Mouse (Mus musculus) heart, embryonic 14.5 days (tissue): ENCODE data around the gene Slc17a5. TPM values are rescaled to one million over a fixed set of nuclear protein-coding genes. Genes with fewer than 3 reads are reported as not detected.

Experiments used
- ATAC-seq: fragments of 200-750 bp; cut with Nextera tagmentation; 2 replicates; pipeline ENCODE4 v1.8.0; 2017; ENCODE audit warnings: low read depth, moderate TSS enrichment; ENCODE audit not compliant: insufficient number of reproducible peaks, insufficient read depth, low FRiP score
- H3K27ac ChIP-seq, 2 experiments: fragments of 200-500 bp in 1 of 2; fragments of 300-500 bp in 1 of 2; sonication (generic) in 1 of 2; replicated peaks in 1 of 2; 2 replicates each; pipeline ENCODE4 v1.5.1; 2012 to 2014; ENCODE audit warnings: low read depth in 2 of 2, low read length in 2 of 2, control low read depth in 1 of 2, mild to moderate bottlenecking in 1 of 2, mixed read lengths in 1 of 2; ENCODE audit not compliant: control insufficient read depth in 1 of 2, insufficient read depth in 1 of 2
- H3K27me3 ChIP-seq: fragments of 300-500 bp; sonication (generic); 2 replicates; pipeline ENCODE4 v1.6.1; 2014; ENCODE audit warnings: mild to moderate bottlenecking, low read length, control low read depth; ENCODE audit not compliant: control insufficient read depth, insufficient read depth
- H3K36me3 ChIP-seq: fragments of 300-500 bp; sonication (generic); 2 replicates; pipeline ENCODE4 v1.6.1; 2014; ENCODE audit warnings: mild to moderate bottlenecking, control low read depth, low read length, mixed read lengths; ENCODE audit not compliant: control insufficient read depth, insufficient read depth
- H3K4me1 ChIP-seq, 2 experiments: fragments of 200-500 bp in 1 of 2; fragments of 300-500 bp in 1 of 2; sonication (generic) in 1 of 2; 2 replicates each; pipeline ENCODE4 v1.6.1; 2012 to 2014; ENCODE audit warnings: low read length in 2 of 2, control low read depth in 1 of 2, mixed read lengths in 1 of 2; ENCODE audit not compliant: control insufficient read depth in 2 of 2, insufficient read depth in 2 of 2
- H3K4me2 ChIP-seq: fragments of 300-500 bp; sonication (generic); 2 replicates; pipeline ENCODE4 v1.6.1; 2014; ENCODE audit warnings: mild to moderate bottlenecking, low read length
- H3K4me3 ChIP-seq, 2 experiments: fragments of 200-500 bp in 1 of 2; fragments of 300-500 bp in 1 of 2; sonication (generic) in 1 of 2; 2 replicates each; pipeline ENCODE4 v1.5.1; 2012 to 2014; ENCODE audit warnings: low read length in 2 of 2, mild to moderate bottlenecking in 2 of 2, control low read depth in 1 of 2, low read depth in 1 of 2, moderate library complexity in 1 of 2; ENCODE audit not compliant: control insufficient read depth in 1 of 2, insufficient read depth in 1 of 2
- H3K9ac ChIP-seq: fragments of 300-500 bp; sonication (generic); 2 replicates; pipeline ENCODE4 v1.6.1; 2014; ENCODE audit warnings: mild to moderate bottlenecking, low read length
- H3K9me3 ChIP-seq: fragments of 300-500 bp; sonication (generic); 2 replicates; pipeline ENCODE4 v1.6.1; 2016; ENCODE audit warnings: low read length, control low read depth; ENCODE audit not compliant: control insufficient read depth
- WGBS: fragments of 180-500 bp; shearing (Covaris S2); extraction: QIAGEN DNeasy Blood & Tissue Kit; methylation state at CpG from one replicate; pipeline ENCODE4 v1.1.7; 2014; 5-methylcytosine and 5-hydroxymethylcytosine counted together
- polyA plus RNA-seq: library from polyadenylated mRNA; unstranded; fragments of >200 nt; fragmentation: Nextera tagmentation; extraction: Ambion mirVana; gene quantifications from 2 replicates; pipeline ENCODE4 v1.2.1, GENCODE M21; 2014

Gene Slc17a5
- polyA plus RNA-seq, result 8.7 and 10.3 TPM in 2 replicates

DNA sequence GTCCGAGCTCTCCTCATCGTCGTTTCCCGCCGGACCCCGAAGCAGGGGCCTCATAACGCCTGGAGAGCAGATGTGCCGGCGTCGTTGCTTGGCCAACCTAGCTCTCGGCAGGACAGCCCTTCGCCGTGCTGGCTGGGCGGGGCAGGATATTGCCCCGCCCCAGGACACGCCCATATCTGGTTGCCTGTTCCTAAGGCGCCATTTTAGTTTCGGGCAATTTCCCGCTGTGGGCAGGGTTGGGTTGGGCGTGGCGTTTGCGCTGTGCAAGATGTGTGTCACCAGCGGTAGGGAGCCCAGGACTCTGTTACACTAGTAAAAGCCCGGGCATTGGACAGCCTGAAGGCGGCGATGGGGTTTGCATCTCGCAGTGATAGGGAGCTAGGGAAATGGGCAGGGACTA is at the start of gene Slc17a5:
TSS of gene Slc17a5 (minus strand) at position 128 of the 400 bp plus-strand sequence.
- peak within 1 kb of the TSS; percentile 72 for H3K9ac ChIP-seq
- H3K4me1 ChIP-seq, result no peaks in the 10 kb centered on the region; a peak in 1 of 4 replicates
- under 1% methylated on average over 27 of the region's 27 CpGs for WGBS
- no peaks in the 10 kb centered on the region for H3K9me3 ChIP-seq
- no peaks in the 10 kb centered on the region for H3K36me3 ChIP-seq
- H3K27me3 ChIP-seq, result no peaks in the 10 kb centered on the region
- ATAC-seq, result peak; percentile 99
- peak within 1 kb of the TSS in 1 of 2 experiments; percentile 38; a peak in 2 of 4 replicates for H3K27ac ChIP-seq
- peak within 1 kb of the TSS; percentile 69 to 87 for H3K4me3 ChIP-seq
- peak within 1 kb of the TSS; percentile 74 for H3K4me2 ChIP-seq

DNA sequence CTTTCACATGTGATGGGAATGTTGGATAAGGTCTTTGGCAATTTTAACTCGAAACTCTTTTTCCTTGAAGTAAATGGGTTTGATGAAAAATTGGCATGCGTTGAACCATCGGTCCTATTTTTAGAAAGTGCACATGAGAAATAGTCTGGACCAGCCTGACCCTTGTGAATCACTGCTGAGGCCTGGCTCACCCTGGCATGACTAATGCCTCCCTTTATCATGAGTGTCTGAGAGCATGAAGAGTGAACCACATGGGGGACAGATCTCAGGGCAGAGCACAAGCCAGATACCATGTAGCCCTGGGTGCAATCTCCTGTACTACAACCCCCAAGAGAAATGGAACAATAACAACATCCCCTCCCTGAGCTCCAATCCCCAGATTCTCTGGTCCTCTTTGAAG is 46.1 kb upstream of the Slc17a5 start:
- 72% methylated on average over 3 of the region's 3 CpGs for WGBS
- H3K36me3 ChIP-seq, result no peaks in the 10 kb centered on the region
- no peak for ATAC-seq

GRCm38 (mm10) chr9:78631755-78632434 is 44.1 kb upstream of the Slc17a5 start:
- no peaks in the 10 kb centered on the region for H3K27me3 ChIP-seq
- H3K27ac ChIP-seq, result no peak overlapping the region
- no peaks in the 10 kb centered on the region for H3K36me3 ChIP-seq
- no peak for ATAC-seq
- H3K4me2 ChIP-seq, result no peak overlapping the region
- no peak overlapping the region for H3K9ac ChIP-seq
- no peaks in the 10 kb centered on the region; a peak in 1 of 4 replicates for H3K4me1 ChIP-seq
- no peak overlapping the region for H3K4me3 ChIP-seq
- 69% methylated on average over 6 of the region's 6 CpGs for WGBS
- no peaks in the 10 kb centered on the region for H3K9me3 ChIP-seq

More for the DNA sequence above, 46.1 kb upstream of the Slc17a5 start:
- Histone ChIP-seq H3K4me2 (no peak overlapping the region), H3K27ac (no peak overlapping the region), H3K4me3 (no peak overlapping the region), H3K4me1 (no peaks in the 10 kb centered on the region; a peak in 1 of 4 replicates), H3K9ac (no peak overlapping the region), H3K27me3 (no peaks in the 10 kb centered on the region), H3K9me3 (no peaks in the 10 kb centered on the region)

- Histone ChIP-seq H3K4me1 (no peaks in the 10 kb centered on the region), H3K4me3 (no peak overlapping the region), H3K36me3 (no peaks in the 10 kb centered on the region), H3K27me3 (no peaks in the 10 kb centered on the region), H3K9ac (no peak overlapping the region), H3K27ac (no peak overlapping the region), H3K9me3 (no peaks in the 10 kb centered on the region), H3K4me2 (peak overlapping the region; percentile 37; the same call in 1 of the 2 replicates)
- no peak for ATAC-seq
- 45% methylated on average over 6 of the region's 6 CpGs for WGBS
Measured at GRCm38 (mm10) chr9:78629991-78630390, 42.1 kb upstream of the Slc17a5 start.

DNA sequence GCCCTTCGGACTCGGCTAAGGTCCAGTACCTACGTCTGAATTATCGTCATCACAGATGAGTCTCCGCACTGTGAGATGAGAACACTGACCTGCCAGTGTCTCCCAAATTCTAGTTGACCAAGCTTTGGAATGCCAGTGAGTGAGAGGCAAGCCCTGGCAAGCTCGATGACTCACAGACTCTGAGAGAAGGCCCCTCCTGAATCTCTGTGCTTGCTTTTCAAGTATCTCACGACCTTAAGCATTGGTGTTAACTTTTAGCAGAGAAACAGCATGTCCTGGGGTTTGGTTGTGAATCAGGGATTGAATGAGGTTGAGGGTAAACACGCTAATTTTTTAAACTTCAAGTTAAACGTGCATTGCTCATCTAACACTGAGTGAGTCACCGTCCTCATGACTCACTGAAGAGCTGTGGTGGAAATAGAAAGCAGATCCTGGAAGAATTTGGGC is 35.5 kb upstream of the Slc17a5 start:
- ATAC-seq, result no peak
- peaks cover 0 to 2% of the 10 kb centered on the region in 2 experiments; a peak in 1 of 4 replicates for H3K4me1 ChIP-seq
- no peak overlapping the region for H3K4me2 ChIP-seq
- WGBS, result 64% methylated on average over 10 of the region's 10 CpGs
- no peaks in the 10 kb centered on the region for H3K27me3 ChIP-seq
- no peak overlapping the region for H3K9ac ChIP-seq
- H3K36me3 ChIP-seq, result no peaks in the 10 kb centered on the region
- no peak overlapping the region for H3K4me3 ChIP-seq
- no peaks in the 10 kb centered on the region for H3K9me3 ChIP-seq
- no peak overlapping the region for H3K27ac ChIP-seq

DNA sequence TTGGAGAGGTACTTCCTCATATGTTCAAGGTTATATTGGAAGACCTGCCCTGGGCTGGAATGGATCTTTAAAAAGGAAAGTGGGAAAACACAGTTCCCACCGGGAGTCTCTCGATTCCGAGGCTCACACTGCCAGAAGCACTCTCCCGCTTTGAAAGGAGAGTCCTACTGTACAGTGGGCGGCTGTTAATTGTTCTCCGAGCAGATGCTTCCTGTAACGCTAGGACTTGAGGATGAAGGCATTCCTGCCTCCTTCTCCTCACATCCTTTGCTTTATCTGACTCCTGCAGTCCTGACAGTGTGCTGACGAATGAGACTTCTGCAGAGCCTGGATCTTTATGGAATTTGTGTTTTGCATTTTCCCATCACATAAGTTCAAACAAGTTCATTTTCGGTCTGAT is 31.4 kb upstream of the Slc17a5 start:
- no peaks in the 10 kb centered on the region for H3K9me3 ChIP-seq
- peaks cover 11% of the 10 kb centered on the region for H3K27me3 ChIP-seq
- WGBS, result 57% methylated on average over 9 of the region's 9 CpGs
- H3K27ac ChIP-seq, result no peak overlapping the region
- H3K36me3 ChIP-seq, result no peaks in the 10 kb centered on the region
- no peak for ATAC-seq
- H3K4me3 ChIP-seq, result no peak overlapping the region
- H3K4me1 ChIP-seq, result peaks cover 3 to 7% of the 10 kb centered on the region in 2 experiments; a peak in 2 of 4 replicates
- no peak overlapping the region for H3K4me2 ChIP-seq
- no peak overlapping the region for H3K9ac ChIP-seq

- Histone ChIP-seq H3K4me2 (peak within 1 kb of the TSS; percentile 97), H3K27me3 (peaks cover 11% of the 10 kb centered on the region), H3K9me3 (no peaks in the 10 kb centered on the region), H3K4me3 (peak within 1 kb of the TSS; percentile 49 to 78), H3K36me3 (no peaks in the 10 kb centered on the region), H3K9ac (peak within 1 kb of the TSS; percentile 63), H3K27ac (no peak within 1 kb of the TSS), H3K4me1 (peaks cover 4 to 10% of the 10 kb centered on the region in 2 experiments; a peak in 2 of 4 replicates)
- WGBS, result under 1% methylated on average over 43 of the region's 43 CpGs
- ATAC-seq, result no peak; the same call in 1 of the 2 replicates
Measured at GRCm38 (mm10) chr9:78615401-78616021, 27.7 kb upstream of the Slc17a5 start, which contains the start of gene Cd109. Gene Cd109 (plus strand): TSS chr9:78615546.
